Mouse (Mus musculus) heart, adult 2 months (tissue): ENCODE measurements at regions not wholly inside any gene's neighbourhood (a gene's known extent, or its start where the extent isn't known, plus 50 kb on each side); places are given as distances from the start of the nearest gene placed in this dataset.

Experiments
- DNase-seq, 2 experiments: peaks; one replicate each; pipeline ENCODE4 v3.0.0; 2021
- H3K27ac ChIP-seq: fragments of 200-600 bp; 2 replicates; pipeline ENCODE4 v1.8.1; 2022
- H3K27me3 ChIP-seq: fragments of 200-500 bp; 2 replicates; pipeline ENCODE4 v1.6.1; 2012; ENCODE audit warnings: mild to moderate bottlenecking, low read length, inconsistent platforms, mixed read lengths; ENCODE audit not compliant: control insufficient read depth, insufficient read depth
- H3K36me3 ChIP-seq: fragments of 200-500 bp; 2 replicates; pipeline ENCODE4 v1.6.1; 2012; ENCODE audit warnings: low read length, inconsistent platforms; ENCODE audit not compliant: control insufficient read depth, insufficient read depth
- H3K4me1 ChIP-seq: fragments of 200-500 bp; 2 replicates; pipeline ENCODE4 v1.6.1; 2011; ENCODE audit warnings: low read length; ENCODE audit not compliant: control insufficient read depth, insufficient read depth
- H3K4me3 ChIP-seq: fragments of 200-600 bp; 2 replicates; pipeline ENCODE4 v1.8.1; 2022
- H3K79me2 ChIP-seq: fragments of 200-500 bp; replicated peaks from 2 replicates; pipeline ENCODE4 v1.6.1; 2012; ENCODE audit warnings: mild to moderate bottlenecking, inconsistent platforms, low read length, moderate library complexity, mixed read lengths; ENCODE audit not compliant: control insufficient read depth, insufficient read depth
- H3K9ac ChIP-seq: fragments of 200-500 bp; 2 replicates; pipeline ENCODE4 v1.6.1; 2012; ENCODE audit warnings: low read depth, mild to moderate bottlenecking, control low read depth, inconsistent platforms, low read length, mixed read lengths
- CTCF ChIP-seq: fragments of 200-600 bp; IDR thresholded peaks from 2 replicates; pipeline ENCODE4 v1.8.1; 2022; ENCODE audit warnings: antibody characterized with exemption, mild to moderate bottlenecking, moderate library complexity
- EP300 ChIP-seq: fragments of 200-500 bp; IDR thresholded peaks from 2 replicates; pipeline ENCODE4 v1.6.1; 2011; ENCODE audit warnings: low read depth, low read length, control low read depth; ENCODE audit not compliant: insufficient read depth
- POLR2A ChIP-seq: fragments of 200-500 bp; IDR thresholded peaks from 2 replicates; pipeline ENCODE4 v1.6.1; 2011; ENCODE audit warnings: mild to moderate bottlenecking, low read depth, low read length, control low read depth; ENCODE audit not compliant: insufficient read depth
- WGBS: fragments of 180-500 bp; shearing (Covaris S2); methylation state at CpG from one replicate; pipeline ENCODE4 v1.1.7; 2018; 5-methylcytosine and 5-hydroxymethylcytosine counted together
- intact Hi-C: fragments of 180-260 bp; cut with DNase I; formaldehyde crosslinking; loops from one replicate; pipeline ENCODE4 v1.15.1; 2025

DNA sequence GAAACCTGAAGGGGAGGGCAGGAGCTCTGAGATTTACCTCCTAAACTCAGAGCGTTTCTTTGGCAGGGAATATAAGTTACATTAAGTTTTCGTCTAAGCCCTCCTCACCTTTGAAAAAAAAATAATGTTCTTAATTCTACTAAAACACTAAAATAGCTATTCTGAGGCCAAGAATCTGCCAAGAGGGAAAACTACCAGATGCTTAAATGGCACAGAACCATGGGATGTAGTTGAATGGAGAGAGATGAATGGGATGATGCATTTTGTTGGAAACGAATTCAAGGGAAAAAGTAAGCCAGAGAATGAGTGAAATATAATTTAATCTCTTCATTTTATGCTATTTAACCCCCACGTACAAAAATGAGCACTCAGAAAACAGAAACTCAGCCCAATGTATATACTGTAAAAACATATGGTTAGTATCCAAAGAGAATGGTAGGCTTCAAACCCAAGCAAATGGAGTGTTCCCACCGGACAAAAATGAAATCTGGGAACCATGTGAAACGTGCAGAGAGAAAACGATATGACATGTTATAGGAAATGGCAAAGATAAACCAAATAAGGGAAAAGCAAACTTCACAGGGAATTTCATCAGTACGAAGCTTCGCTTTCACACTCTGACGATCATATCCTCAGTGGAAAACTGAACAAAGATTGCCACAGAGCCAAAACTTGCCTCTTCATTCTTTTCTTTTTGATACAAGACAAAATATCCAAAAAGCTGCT lies 631.2 kb downstream of the Flrt2 start:
- WGBS = 50% methylated on average over 10 of the region's 10 CpGs
- H3K9ac ChIP-seq = no peak overlapping the region
- intact Hi-C loops = no loop called here
- no peak for DNase-seq
- H3K79me2 ChIP-seq = no peaks in the 10 kb centered on the region
- no peaks in the 10 kb centered on the region for H3K27me3 ChIP-seq
- no peak overlapping the region for H3K27ac ChIP-seq
- no peak overlapping the region for H3K4me3 ChIP-seq
- no peaks in the 10 kb centered on the region for H3K4me1 ChIP-seq
- no peaks in the 10 kb centered on the region for H3K36me3 ChIP-seq
- no peak for TF ChIP-seq EP300

DNA sequence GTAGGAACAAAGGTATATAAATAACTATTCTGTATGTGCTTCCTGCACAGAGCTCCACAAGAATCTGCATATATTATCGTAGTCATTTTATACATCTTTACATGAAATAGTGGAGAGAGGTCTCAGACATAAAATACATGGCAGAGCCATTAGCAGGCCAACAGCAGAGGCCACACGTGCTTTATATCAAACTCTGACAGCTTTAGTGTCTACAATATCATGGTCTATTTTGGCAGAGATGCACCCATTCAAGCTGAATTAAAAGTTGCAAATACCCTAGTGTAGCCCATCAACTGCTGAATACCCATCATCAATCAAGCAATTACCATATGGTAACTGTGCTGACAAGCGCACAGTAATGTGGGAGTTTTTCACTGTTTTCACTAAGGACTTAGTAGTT lies 659.1 kb downstream of the Flrt2 start:
- H3K9ac ChIP-seq = no peak overlapping the region
- no peak overlapping the region for H3K27ac ChIP-seq
- no peaks in the 10 kb centered on the region for H3K79me2 ChIP-seq
- no peak overlapping the region for H3K4me3 ChIP-seq
- no peaks in the 10 kb centered on the region for H3K36me3 ChIP-seq
- WGBS = 71% methylated on average over 3 of the region's 3 CpGs
- no peak for DNase-seq
- intact Hi-C loops = no loop called here
- TF ChIP-seq CTCF = no peak
- TF ChIP-seq EP300 = no peak
- TF ChIP-seq POLR2A = no peak
- H3K4me1 ChIP-seq = no peaks in the 10 kb centered on the region
- no peaks in the 10 kb centered on the region for H3K27me3 ChIP-seq

DNA sequence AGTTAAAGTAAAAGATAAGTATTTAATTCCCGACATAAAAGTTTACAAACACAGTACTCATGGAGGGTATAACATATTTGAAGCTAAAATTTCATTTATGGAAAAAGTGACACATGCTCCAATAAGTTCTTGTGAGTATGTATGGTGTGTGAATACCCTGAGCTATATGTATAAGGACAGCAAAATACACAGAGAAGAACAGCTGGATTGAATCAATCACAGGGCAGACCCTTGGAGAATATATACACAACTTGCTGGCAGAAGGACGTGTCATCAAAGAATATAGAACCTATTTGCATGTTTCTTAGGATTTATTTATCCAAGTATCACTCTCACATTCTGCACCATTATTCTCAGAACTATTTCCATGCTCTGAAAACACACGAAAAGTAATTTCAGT lies 686.9 kb downstream of the Flrt2 start:
- H3K9ac ChIP-seq = no peak overlapping the region
- no peaks in the 10 kb centered on the region; the same call in 1 of the 2 replicates for H3K27me3 ChIP-seq
- H3K27ac ChIP-seq = no peak overlapping the region
- TF ChIP-seq CTCF = no peak
- no peak for TF ChIP-seq EP300
- no peak for TF ChIP-seq POLR2A
- no peaks in the 10 kb centered on the region for H3K79me2 ChIP-seq
- no peaks in the 10 kb centered on the region for H3K4me1 ChIP-seq
- DNase-seq = no peak
- WGBS = 49% methylated on average over 3 of the region's 3 CpGs
- intact Hi-C loops = no loop called here
- H3K36me3 ChIP-seq = no peaks in the 10 kb centered on the region
- no peak overlapping the region for H3K4me3 ChIP-seq

DNA sequence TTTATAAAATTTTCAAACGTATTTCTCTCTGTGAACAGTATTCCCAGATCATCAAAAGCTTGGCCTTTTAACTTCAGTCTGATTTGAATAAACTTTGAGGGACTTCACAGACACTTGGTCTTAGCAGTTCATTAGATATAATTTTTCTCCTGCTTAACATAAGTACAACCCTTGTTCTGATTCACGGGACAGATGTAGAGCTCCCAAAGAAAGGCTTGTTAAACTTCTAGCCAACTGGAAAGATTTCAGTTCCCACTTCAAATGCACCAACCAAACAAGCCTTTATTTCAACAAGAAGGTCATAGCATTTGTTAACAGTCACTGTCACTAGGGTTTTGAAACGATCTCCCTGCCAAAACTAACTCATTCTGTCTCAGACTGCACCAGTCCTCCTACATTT lies 727.1 kb downstream of the Flrt2 start:
- WGBS = 34% methylated on average over 3 of the region's 3 CpGs
- H3K79me2 ChIP-seq = no peaks in the 10 kb centered on the region
- no peaks in the 10 kb centered on the region for H3K4me1 ChIP-seq

DNA sequence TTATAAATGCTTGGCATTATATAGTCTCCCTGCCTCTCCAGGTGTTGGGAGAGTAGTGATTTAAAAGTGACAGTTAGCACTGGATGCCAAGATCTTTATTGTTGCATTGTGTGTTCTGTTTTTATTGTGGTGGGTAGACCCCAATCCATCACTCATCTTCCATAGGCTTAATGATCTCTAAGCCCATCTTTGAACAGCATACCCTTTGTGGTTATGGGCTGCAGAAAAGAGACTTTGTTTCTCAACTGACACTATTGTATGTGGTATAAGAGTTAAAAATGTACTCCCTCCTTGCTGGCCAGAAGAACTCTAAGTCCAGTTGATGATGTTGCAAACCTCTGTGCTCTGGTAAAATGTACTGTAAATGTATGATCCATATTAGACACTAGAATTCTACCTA lies 727.5 kb downstream of the Flrt2 start:
- no peak for TF ChIP-seq CTCF
- no peak for TF ChIP-seq POLR2A
- TF ChIP-seq EP300 = no peak
- Histone ChIP-seq H3K27ac (no peak overlapping the region), H3K4me1 (no peaks in the 10 kb centered on the region), H3K79me2 (no peaks in the 10 kb centered on the region), H3K36me3 (no peaks in the 10 kb centered on the region), H3K4me3 (no peak overlapping the region), H3K9ac (no peak overlapping the region), H3K27me3 (no peaks in the 10 kb centered on the region)
- intact Hi-C loops = no loop called here
- DNase-seq = no peak

More for the DNA sequence above, 727.1 kb downstream of the Flrt2 start:
- no peak overlapping the region for H3K4me3 ChIP-seq
- no peaks in the 10 kb centered on the region for H3K36me3 ChIP-seq
- H3K27ac ChIP-seq = no peak overlapping the region
- no peak overlapping the region for H3K9ac ChIP-seq
- intact Hi-C loops = no loop called here
- DNase-seq = no peak
- TF ChIP-seq EP300 (no peak), POLR2A (no peak), CTCF (no peak)
- H3K27me3 ChIP-seq = no peaks in the 10 kb centered on the region

DNA sequence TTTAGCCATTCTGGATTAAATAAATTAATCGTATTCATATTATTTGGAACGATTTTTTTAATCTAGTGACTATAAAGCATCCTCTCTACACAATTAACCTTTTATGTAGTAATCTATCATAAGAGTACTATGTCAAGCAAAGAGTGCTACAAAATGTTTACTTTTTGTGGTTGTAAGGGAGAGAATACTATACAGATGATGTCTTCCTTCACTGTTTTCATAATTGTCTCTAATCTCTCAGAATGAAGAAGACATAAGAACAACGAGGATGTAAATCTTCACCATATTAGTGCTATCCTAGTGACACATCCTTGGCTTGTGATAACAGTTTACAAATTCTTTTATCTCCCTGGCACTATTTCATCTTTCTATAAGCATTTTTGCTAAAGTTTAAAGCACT lies 735.6 kb downstream of the Flrt2 start:
- intact Hi-C loops = no loop called here
- H3K36me3 ChIP-seq = no peaks in the 10 kb centered on the region
- H3K4me1 ChIP-seq = no peaks in the 10 kb centered on the region
- 58% methylated on average over 3 of the region's 3 CpGs for WGBS
- TF ChIP-seq EP300 (no peak), CTCF (no peak), POLR2A (no peak)
- DNase-seq = no peak
- no peak overlapping the region for H3K27ac ChIP-seq
- H3K9ac ChIP-seq = no peak overlapping the region
- no peaks in the 10 kb centered on the region for H3K79me2 ChIP-seq
- H3K4me3 ChIP-seq = no peak overlapping the region
- no peaks in the 10 kb centered on the region for H3K27me3 ChIP-seq
